Mouse (Mus musculus): ENCODE measurements around the gene Hcar1.
A peak's percentile ranks its signal among the peaks of the same experiment; 100 is the strongest.

- TF ChIP-seq CTCF (IDR thresholded peaks at IDR 0.05; ENCODE audit: low read depth) (peak; percentile 40; the same call in 1 of the 2 replicates), EP300 (IDR thresholded peaks at IDR 0.05; ENCODE audit: low read depth) (no peak)
Measured at GRCm38 (mm10) chr5:123827659-123828091, 52.1 kb downstream of the Hcar1 start.

Measured in liver, embryonic 14.5 days (tissue).